Mouse (Mus musculus): ENCODE measurements around the gene Arsb.

DNA sequence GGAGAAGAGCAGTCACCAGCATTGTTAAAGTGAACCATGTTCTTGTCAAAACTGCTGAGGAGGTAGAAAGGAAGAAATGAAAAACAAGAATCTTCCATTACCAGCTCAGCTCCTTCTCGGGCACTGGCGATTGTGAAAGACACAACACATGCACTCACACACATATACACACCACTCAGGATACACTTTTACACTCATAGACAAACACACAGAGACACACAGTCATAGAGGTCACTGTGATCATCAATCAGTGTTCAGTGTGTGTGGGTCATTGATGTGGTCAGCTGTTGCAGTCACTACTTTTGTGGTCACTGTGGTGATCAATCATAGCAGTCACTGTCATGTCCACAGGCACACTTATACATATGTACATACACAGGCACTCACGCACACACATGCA, 48.0 kb upstream of the Arsb start:
- TF ChIP-seq CTCF (IDR thresholded peaks at IDR 0.05; ENCODE audit: low read depth, low read length) (no peak), POLR2A (IDR thresholded peaks at IDR 0.05; ENCODE audit: extremely low read depth, insufficient read depth, low read length) (no peak)
